Mouse (Mus musculus): ENCODE measurements around the gene Kmt2b. TPM values are rescaled to one million over a fixed set of nuclear protein-coding genes. Genes with fewer than 3 reads are reported as not detected.

Kmt2b gene
- total and polyA plus RNA-seq, 3 experiments = 8.4 to 32.8 (median 17.2) TPM

DNA sequence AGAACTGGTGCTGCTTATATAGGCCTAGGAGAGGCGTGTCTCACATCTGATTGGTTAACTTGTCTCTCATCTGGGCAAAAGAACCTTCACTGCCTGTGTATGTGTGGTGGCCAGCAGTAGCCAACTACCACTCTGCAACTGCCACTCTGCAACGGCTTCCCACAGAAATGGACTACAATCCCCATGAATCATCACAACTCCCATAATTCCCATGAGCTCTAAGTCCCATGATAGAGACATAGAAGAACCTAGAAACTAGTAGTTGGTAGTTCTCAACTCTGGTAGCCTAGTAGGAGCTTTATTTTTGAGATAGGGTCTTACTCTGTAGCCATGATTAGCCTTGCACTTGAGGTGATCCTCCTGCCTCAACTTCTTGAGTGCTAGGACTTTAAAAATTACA lies 38.6 kb downstream of the Kmt2b start:
- no peak overlapping the region for H3K4me2 ChIP-seq (ENCODE audit: insufficient read depth, low read depth, poor library complexity, severe bottlenecking)
- H3K4me1 ChIP-seq (ENCODE audit: control insufficient read depth in 1 of 2, insufficient read depth in 2 of 2) = peaks cover 2 to 20% of the 10 kb centered on the region in 2 experiments; a peak in 3 of 4 replicates
- H3K36me3 ChIP-seq (replicated peaks in 1 of 2; ENCODE audit: control insufficient read depth in 1 of 2, insufficient read depth in 1 of 2, low read length in 1 of 2) = peaks cover 16 to 42% of the 10 kb centered on the region in 2 experiments
- no peak overlapping the region for H3K4me3 ChIP-seq (replicated peaks in 1 of 3; ENCODE audit: low read depth in 2 of 3, low read length in 2 of 3, poor library complexity in 1 of 3)
- no peak for DNase-seq (ENCODE audit: extremely low read depth)
- no peaks in the 10 kb centered on the region for H3K9me3 ChIP-seq (replicated peaks; ENCODE audit: low read length)
- no peaks in the 10 kb centered on the region; the same call in 1 of the 2 replicates for H3K79me2 ChIP-seq (replicated peaks; ENCODE audit: control insufficient read depth, extremely low read depth, insufficient read depth, poor library complexity, severe bottlenecking)
- in situ Hi-C loops (cut with MboI; ENCODE audit: low pct_ligation_motif_present, low pct_unique_long_range_greater_than_20kb, low sequenced_read_pairs) (no loop called here), dilution Hi-C loops (cut with MboI; ENCODE audit: extremely low pct_ligation_motif_present, extremely low pct_unique_long_range_greater_than_20kb, low sequenced_read_pairs) (no loop called here)
- no peak overlapping the region for H3K9ac ChIP-seq (ENCODE audit: insufficient read depth, low read depth)
- peak; percentile 56 for TF ChIP-seq HCFC1 (IDR thresholded peaks at IDR 0.05; ENCODE audit: low read depth, low read length)
- no peak for TF ChIP-seq TCF12 (IDR thresholded peaks at IDR 0.05; ENCODE audit: low read depth, low read length)
- no peaks in the 10 kb centered on the region for H3K27me3 ChIP-seq (replicated peaks)
- H3K27ac ChIP-seq (ENCODE audit: insufficient read depth, low read depth) = no peak overlapping the region

DNA sequence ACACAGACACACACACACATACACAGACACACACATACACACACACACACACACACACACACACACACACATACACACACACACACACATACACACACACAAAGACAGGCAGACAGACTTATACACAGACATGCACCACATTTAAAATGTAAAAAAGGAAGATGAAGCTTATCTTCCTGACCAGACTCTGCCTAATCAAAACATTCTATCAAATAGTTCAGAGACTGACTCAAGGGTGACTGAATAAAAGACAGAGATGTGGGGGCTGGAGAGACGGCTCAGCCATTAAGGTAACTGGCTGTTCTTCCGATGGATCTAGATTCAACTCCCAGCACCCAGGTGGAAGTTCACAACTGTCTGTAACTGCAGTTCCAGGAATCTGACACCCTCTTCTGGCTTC lies 44.2 kb downstream of the Kmt2b start:
- Histone ChIP-seq H3K27me3 (replicated peaks) (no peaks in the 10 kb centered on the region), H3K9ac (ENCODE audit: insufficient read depth, low read depth) (no peak overlapping the region), H3K9me3 (replicated peaks; ENCODE audit: low read length) (no peaks in the 10 kb centered on the region), H3K79me2 (replicated peaks; ENCODE audit: control insufficient read depth, extremely low read depth, insufficient read depth, poor library complexity, severe bottlenecking) (no peaks in the 10 kb centered on the region), H3K4me2 (ENCODE audit: insufficient read depth, low read depth, poor library complexity, severe bottlenecking) (no peak overlapping the region), H3K27ac (ENCODE audit: insufficient read depth, low read depth) (no peak overlapping the region), H3K4me1 (ENCODE audit: control insufficient read depth in 1 of 2, insufficient read depth in 2 of 2) (no peaks in the 10 kb centered on the region), H3K4me3 (replicated peaks in 1 of 3; ENCODE audit: low read depth in 2 of 3, low read length in 2 of 3, poor library complexity in 1 of 3) (no peak overlapping the region), H3K36me3 (replicated peaks in 1 of 2; ENCODE audit: control insufficient read depth in 1 of 2, insufficient read depth in 1 of 2, low read length in 1 of 2) (peaks cover 22 to 68% of the 10 kb centered on the region in 2 experiments)
- DNase-seq (ENCODE audit: extremely low read depth) = no peak
- dilution Hi-C loops (cut with MboI; ENCODE audit: extremely low pct_ligation_motif_present, extremely low pct_unique_long_range_greater_than_20kb, low sequenced_read_pairs) (no loop called here), in situ Hi-C loops (cut with MboI; ENCODE audit: low pct_ligation_motif_present, low pct_unique_long_range_greater_than_20kb, low sequenced_read_pairs) (no loop called here)
- TF ChIP-seq CTCF (conservative IDR thresholded peaks at IDR 0.05 in 1 of 2, IDR thresholded peaks at IDR 0.05 in 1 of 2; ENCODE audit: low read depth in 2 of 2, low read length in 2 of 2) (no peak), SMC3 (IDR thresholded peaks at IDR 0.05; ENCODE audit: low read depth, low read length) (no peak), KAT2A (IDR thresholded peaks at IDR 0.05; ENCODE audit: insufficient replicate concordance, low read length) (no peak), ETS1 (conservative IDR thresholded peaks at IDR 0.05; ENCODE audit: low read depth, low read length) (no peak), JUN (IDR thresholded peaks at IDR 0.05; ENCODE audit: insufficient read depth, low read depth, low read length) (no peak), UBTF (IDR thresholded peaks at IDR 0.05; ENCODE audit: low read depth, low read length) (no peak), ZKSCAN1 (IDR thresholded peaks at IDR 0.05; ENCODE audit: borderline replicate concordance, low read depth, low read length) (no peak), ELF1 (IDR thresholded peaks at IDR 0.05; ENCODE audit: low read depth, low read length) (no peak), GABPA (IDR thresholded peaks at IDR 0.05; ENCODE audit: insufficient replicate concordance, low read depth, low read length) (no peak), NELFE (IDR thresholded peaks at IDR 0.05; ENCODE audit: low read depth, low read length) (no peak), ZC3H11A (IDR thresholded peaks at IDR 0.05; ENCODE audit: low read depth, low read length) (no peak), EP300 (IDR thresholded peaks at IDR 0.05; ENCODE audit: low read length) (no peak), CHD1 (IDR thresholded peaks at IDR 0.05; ENCODE audit: low read depth, low read length) (no peak), BHLHE40 (IDR thresholded peaks at IDR 0.05; ENCODE audit: low read depth, low read length) (no peak), IRF4 (IDR thresholded peaks at IDR 0.05; ENCODE audit: low read depth, low read length) (no peak), USF1 (IDR thresholded peaks at IDR 0.05; ENCODE audit: low read depth, low read length) (no peak), ZNF384 (IDR thresholded peaks at IDR 0.05; ENCODE audit: low read depth, low read length) (no peak), RCOR1 (conservative IDR thresholded peaks at IDR 0.05; ENCODE audit: low read depth, low read length) (no peak), TBP (conservative IDR thresholded peaks at IDR 0.05; ENCODE audit: low read depth, low read length) (no peak), POLR2A (IDR thresholded peaks at IDR 0.05; ENCODE audit: low read depth, low read length) (no peak)
